Mouse (Mus musculus) B cell, adult 2 months (primary cell): ENCODE results near the gene Ubl7.

Experiments used
- DNase-seq, 2 experiments: peaks; one replicate each; pipeline ENCODE4 v3.0.0; 2022

The Ubl7 gene

GRCm38 (mm10) chr9:57949102-57949704 is 38.4 kb downstream of the Ubl7 start:
- no peak for DNase-seq

GRCm38 (mm10) chr9:57949879-57950278 is 39.1 kb downstream of the Ubl7 start:
- DNase-seq = no peak

- no peak for DNase-seq
These were observed 39.7 kb downstream of the Ubl7 start for GRCm38 (mm10) chr9:57950519-57950918.

- no peak for DNase-seq
These were observed 41.2 kb downstream of the Ubl7 start for GRCm38 (mm10) chr9:57951993-57952392.

GRCm38 (mm10) chr9:57954962-57955744 is 44.4 kb downstream of the Ubl7 start:
- DNase-seq = peak; percentile 56 to 65

- DNase-seq = no peak
These were observed 45.0 kb downstream of the Ubl7 start for GRCm38 (mm10) chr9:57955764-57956163.

- no peak for DNase-seq
These were observed 45.5 kb downstream of the Ubl7 start for GRCm38 (mm10) chr9:57956196-57956837.

GRCm38 (mm10) chr9:57956838-57957236 is 46.1 kb downstream of the Ubl7 start:
- DNase-seq = peak; percentile 58 to 62

GRCm38 (mm10) chr9:57958615-57959014 is 47.8 kb downstream of the Ubl7 start:
- no peak for DNase-seq

GRCm38 (mm10) chr9:57959399-57959798 is 48.6 kb downstream of the Ubl7 start:
- DNase-seq = no peak

GRCm38 (mm10) chr9:57959886-57960866 is 49.4 kb downstream of the Ubl7 start:
- DNase-seq = no peak

GRCm38 (mm10) chr9:57961226-57961625 is 50.4 kb downstream of the Ubl7 start:
- DNase-seq = no peak

GRCm38 (mm10) chr9:57961863-57962778 is 51.3 kb downstream of the Ubl7 start:
- no peak for DNase-seq

GRCm38 (mm10) chr9:57963249-57963997 is 52.6 kb downstream of the Ubl7 start:
- no peak for DNase-seq

GRCm38 (mm10) chr9:57963998-57964395 is 53.2 kb downstream of the Ubl7 start:
- DNase-seq = no peak

- DNase-seq = no peak
These were observed 53.9 kb downstream of the Ubl7 start for GRCm38 (mm10) chr9:57964528-57965250.

GRCm38 (mm10) chr9:57965281-57966185 is 54.8 kb downstream of the Ubl7 start:
- DNase-seq = no peak

- DNase-seq = peak; percentile 30 to 38
These were observed 56.6 kb downstream of the Ubl7 start for GRCm38 (mm10) chr9:57967237-57967960.
